Mouse (Mus musculus) neural tube, embryonic 13.5 days (tissue): ENCODE measurements around the gene Prkce. TPM values are rescaled to one million over a fixed set of nuclear protein-coding genes. Genes with fewer than 3 reads are reported as not detected.

Experiments used
- ATAC-seq: fragments of 200-750 bp; cut with Nextera tagmentation; 2 replicates; pipeline ENCODE4 v1.8.0; 2017; ENCODE audit warnings: low read depth, mild to moderate bottlenecking, moderate TSS enrichment, moderate library complexity
- H3K27ac ChIP-seq: fragments of 300-500 bp; sonication (generic); replicated peaks from 2 replicates; pipeline ENCODE4 v1.5.1; 2015; ENCODE audit warnings: moderate library complexity, mild to moderate bottlenecking, inconsistent platforms
- H3K27me3 ChIP-seq: fragments of 300-500 bp; sonication (generic); 2 replicates; pipeline ENCODE4 v1.6.1; 2015; ENCODE audit warnings: mild to moderate bottlenecking, inconsistent platforms
- H3K36me3 ChIP-seq: fragments of 300-500 bp; sonication (generic); 2 replicates; pipeline ENCODE4 v1.6.1; 2015; ENCODE audit warnings: mild to moderate bottlenecking, inconsistent platforms
- H3K4me1 ChIP-seq: fragments of 300-500 bp; sonication (generic); replicated peaks from 2 replicates; pipeline ENCODE4 v1.6.1; 2015; ENCODE audit warnings: inconsistent platforms
- H3K4me2 ChIP-seq: fragments of 300-500 bp; sonication (generic); 2 replicates; pipeline ENCODE4 v1.6.1; 2015; ENCODE audit warnings: inconsistent platforms, mild to moderate bottlenecking, moderate library complexity
- H3K4me3 ChIP-seq: fragments of 300-500 bp; sonication (generic); 2 replicates; pipeline ENCODE4 v1.5.1; 2015; ENCODE audit warnings: mild to moderate bottlenecking, inconsistent platforms
- H3K9ac ChIP-seq: fragments of 300-500 bp; sonication (generic); 2 replicates; pipeline ENCODE4 v1.6.1; 2015; ENCODE audit warnings: moderate library complexity, mild to moderate bottlenecking, inconsistent platforms
- H3K9me3 ChIP-seq: fragments of 300-500 bp; sonication (generic); 2 replicates; pipeline ENCODE4 v1.6.1; 2016; ENCODE audit warnings: inconsistent platforms
- WGBS: fragments of 180-500 bp; shearing (Covaris S2); methylation state at CpG from one replicate; pipeline ENCODE4 v1.1.7; 2015; 5-methylcytosine and 5-hydroxymethylcytosine counted together
- polyA plus RNA-seq: library from polyadenylated mRNA; unstranded; fragments of >200 nt; fragmentation: Nextera tagmentation; extraction: Ambion mirVana; gene quantifications from 2 replicates; pipeline ENCODE4 v1.2.1, GENCODE M21; 2015

The Prkce gene
- polyA plus RNA-seq, 1 experiment from 2014 or later = 27.7 TPM

- H3K4me3 ChIP-seq = no peak overlapping the region
- H3K27me3 ChIP-seq = no peaks in the 10 kb centered on the region
- no peaks in the 10 kb centered on the region for H3K36me3 ChIP-seq
- no peak overlapping the region for H3K9ac ChIP-seq
- 94% methylated on average over 7 of the region's 7 CpGs for WGBS
- no peak overlapping the region for H3K27ac ChIP-seq
- peaks cover 21% of the 10 kb centered on the region for H3K4me1 ChIP-seq
- no peaks in the 10 kb centered on the region for H3K9me3 ChIP-seq
- no peak for ATAC-seq
- no peak overlapping the region for H3K4me2 ChIP-seq
These were observed 273.5 kb downstream of the Prkce start for GRCm38 (mm10) chr17:86441098-86441497.

- Histone ChIP-seq H3K4me3 (no peak overlapping the region), H3K9ac (no peak overlapping the region), H3K36me3 (no peaks in the 10 kb centered on the region), H3K4me1 (peaks cover 11% of the 10 kb centered on the region), H3K27me3 (no peaks in the 10 kb centered on the region), H3K4me2 (no peak overlapping the region), H3K27ac (no peak overlapping the region), H3K9me3 (no peaks in the 10 kb centered on the region)
- WGBS = 68% methylated on average over 7 of the region's 7 CpGs
- ATAC-seq = no peak
These were observed 276.3 kb downstream of the Prkce start for GRCm38 (mm10) chr17:86443886-86444285.

DNA sequence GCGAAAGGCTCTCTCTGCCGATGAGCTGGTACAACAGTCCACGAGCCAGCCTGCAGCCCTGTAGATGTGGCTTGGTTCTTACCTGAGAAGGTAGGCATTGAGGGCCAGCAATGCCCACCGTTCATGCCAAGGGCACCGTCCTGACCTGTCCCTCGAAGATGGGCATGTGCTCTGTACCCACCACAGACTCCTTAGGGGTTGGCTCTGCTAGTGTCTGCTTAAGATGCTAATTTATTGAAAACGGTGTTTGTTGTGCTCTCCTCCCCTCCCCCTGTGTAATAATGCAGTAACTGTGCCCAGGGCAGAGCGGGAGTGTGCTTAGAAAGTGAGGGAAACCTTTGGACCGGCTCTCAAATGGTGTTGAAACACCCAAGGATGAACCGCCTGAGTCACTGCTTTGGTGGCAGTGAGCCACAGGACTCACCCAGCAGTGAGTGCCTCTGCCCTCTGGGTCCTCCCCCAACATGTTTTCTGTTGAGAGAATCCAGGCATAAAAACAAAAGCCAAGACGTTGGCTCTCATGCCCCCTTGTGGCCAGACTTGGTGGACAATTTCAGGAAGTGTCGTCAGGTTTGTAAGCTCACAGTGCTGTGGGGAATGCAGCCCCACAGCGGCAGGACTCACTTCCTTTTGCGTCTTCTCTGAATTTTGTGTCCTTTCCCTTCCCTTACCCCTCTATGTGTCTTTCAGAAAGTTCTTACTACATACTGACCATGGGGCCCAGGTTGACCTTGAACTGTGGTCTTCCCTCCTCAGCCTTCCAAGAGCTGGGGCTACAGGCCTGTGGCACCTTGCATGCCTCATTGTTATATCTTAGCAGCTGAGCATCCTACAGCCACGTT, 277.2 kb downstream of the Prkce start:
- Histone ChIP-seq H3K4me2 (peak overlapping the region; percentile 32), H3K27me3 (no peaks in the 10 kb centered on the region), H3K27ac (no peak overlapping the region; the same call in 1 of the 2 replicates), H3K36me3 (no peaks in the 10 kb centered on the region), H3K4me1 (peaks cover 11% of the 10 kb centered on the region), H3K4me3 (no peak overlapping the region), H3K9me3 (no peaks in the 10 kb centered on the region), H3K9ac (peak overlapping the region; percentile 49)
- WGBS = 36% methylated on average over 15 of the region's 15 CpGs
- ATAC-seq = peak; percentile 92

- Histone ChIP-seq H3K4me1 (peaks cover 11% of the 10 kb centered on the region), H3K27me3 (no peaks in the 10 kb centered on the region), H3K27ac (no peak overlapping the region; the same call in 1 of the 2 replicates), H3K9me3 (no peaks in the 10 kb centered on the region), H3K9ac (no peak overlapping the region), H3K36me3 (no peaks in the 10 kb centered on the region), H3K4me2 (no peak overlapping the region), H3K4me3 (no peak overlapping the region)
- no peak for ATAC-seq
- WGBS = 90% methylated on average over 3 of the region's 3 CpGs
These were observed 277.8 kb downstream of the Prkce start for GRCm38 (mm10) chr17:86445420-86445720.

DNA sequence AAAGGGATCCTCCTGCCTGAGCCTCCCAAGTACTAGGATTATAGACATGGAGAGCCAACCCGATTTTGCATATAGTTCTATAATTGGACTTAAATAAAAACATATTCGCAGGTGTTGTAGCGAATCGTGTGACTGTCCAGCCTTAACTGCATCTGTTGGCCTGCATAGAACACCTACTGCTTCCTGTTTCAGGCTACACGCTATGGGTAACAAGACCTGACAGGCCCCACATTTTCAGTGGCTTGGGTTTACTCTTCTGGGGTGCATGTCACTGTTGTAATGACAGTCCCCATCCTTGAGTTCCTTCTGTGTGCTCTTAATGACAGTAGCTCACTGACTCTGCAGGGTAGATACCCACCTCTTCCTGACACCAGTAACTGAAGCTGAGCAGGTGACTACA, 278.3 kb downstream of the Prkce start:
- 94% methylated on average over 5 of the region's 5 CpGs for WGBS
- ATAC-seq = no peak
- no peaks in the 10 kb centered on the region for H3K36me3 ChIP-seq
- no peak overlapping the region for H3K27ac ChIP-seq
- H3K4me3 ChIP-seq = no peak overlapping the region
- peaks cover 11% of the 10 kb centered on the region for H3K4me1 ChIP-seq
- H3K4me2 ChIP-seq = no peak overlapping the region
- H3K9me3 ChIP-seq = no peaks in the 10 kb centered on the region
- no peaks in the 10 kb centered on the region for H3K27me3 ChIP-seq
- H3K9ac ChIP-seq = no peak overlapping the region

DNA sequence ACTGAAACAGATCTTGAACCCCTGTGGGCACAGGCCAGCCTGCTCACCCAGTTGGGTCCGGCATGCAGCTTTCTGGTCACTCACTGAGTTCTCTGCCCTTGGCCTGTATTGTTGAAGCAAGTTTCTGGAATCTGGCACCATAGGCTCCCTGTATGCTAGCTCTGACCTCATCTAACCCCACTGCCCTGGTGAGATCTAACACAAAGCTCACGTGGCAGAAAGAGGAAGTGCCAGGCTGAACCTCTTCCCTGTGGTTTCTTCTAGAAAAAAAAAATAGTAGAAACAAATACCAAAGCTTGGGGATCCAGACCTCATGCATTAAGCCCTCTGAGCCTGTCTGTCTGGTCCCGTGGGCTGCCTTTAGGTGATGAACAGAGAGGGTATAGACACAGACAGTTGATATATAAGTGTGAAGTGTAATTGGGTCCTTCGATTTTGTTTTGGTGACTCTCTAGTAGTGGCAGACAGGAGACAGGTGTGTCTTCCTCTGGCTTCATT, 279.6 kb downstream of the Prkce start:
- Histone ChIP-seq H3K9me3 (no peaks in the 10 kb centered on the region), H3K27me3 (no peaks in the 10 kb centered on the region), H3K9ac (no peak overlapping the region), H3K4me3 (no peak overlapping the region), H3K36me3 (no peaks in the 10 kb centered on the region), H3K4me1 (peaks cover 11% of the 10 kb centered on the region), H3K4me2 (no peak overlapping the region), H3K27ac (no peak overlapping the region)
- WGBS = 79% methylated on average over 4 of the region's 4 CpGs
- ATAC-seq = no peak

DNA sequence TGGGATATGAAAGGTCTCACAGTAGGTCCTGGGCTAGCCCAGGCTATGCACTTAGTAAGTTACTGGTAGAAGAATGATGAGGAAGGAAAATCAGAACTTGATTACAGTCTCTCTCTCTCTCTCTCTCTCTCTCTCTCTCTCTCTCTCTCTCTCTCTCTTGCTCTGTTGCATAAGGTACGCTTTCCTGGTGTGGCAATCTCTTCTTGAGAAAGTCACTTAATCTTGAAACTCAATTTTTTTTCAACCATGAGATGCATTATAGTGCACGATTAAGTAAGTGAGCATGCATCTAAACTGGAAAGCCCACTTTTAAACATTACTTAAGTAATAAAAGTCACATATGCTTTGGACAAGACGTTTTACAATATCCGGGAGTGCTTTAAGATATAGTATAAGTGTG, 285.3 kb downstream of the Prkce start:
- ATAC-seq = no peak
- Histone ChIP-seq H3K9me3 (no peaks in the 10 kb centered on the region), H3K9ac (no peak overlapping the region)

DNA sequence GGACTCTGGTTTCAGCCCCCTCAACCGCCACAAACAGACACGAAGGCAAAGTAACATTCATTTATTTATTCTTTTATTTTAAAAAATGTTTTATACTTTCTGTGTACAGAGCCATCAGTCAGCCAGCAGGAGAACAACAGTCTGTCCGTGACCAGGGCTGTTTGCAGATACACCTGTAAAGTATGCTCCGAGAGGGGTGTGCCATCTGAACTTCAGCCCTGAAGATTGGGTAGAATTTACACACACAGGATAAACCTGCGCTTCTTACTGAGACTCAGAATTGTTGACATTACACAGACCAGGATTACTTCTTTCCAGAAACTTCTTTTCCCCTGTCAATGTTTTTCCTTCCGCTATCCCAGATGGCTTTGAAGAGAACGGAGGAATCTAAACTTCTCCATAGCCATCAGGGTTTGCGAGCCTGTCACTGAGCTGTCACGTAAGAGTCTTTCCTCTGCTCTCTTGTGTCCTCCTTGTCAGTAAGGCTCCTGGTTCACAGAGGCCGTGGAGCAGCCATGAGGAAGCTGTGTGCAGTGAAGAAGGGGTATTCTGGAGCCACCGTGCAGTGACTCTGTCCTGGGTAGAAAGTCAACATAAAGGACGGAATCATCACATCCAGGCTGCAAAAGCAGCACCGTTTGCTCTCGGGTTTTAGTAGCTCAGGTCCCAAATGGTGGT, 286.2 kb downstream of the Prkce start:
- no peaks in the 10 kb centered on the region for H3K36me3 ChIP-seq
- H3K4me1 ChIP-seq = no peaks in the 10 kb centered on the region; the same call in 1 of the 2 replicates
- no peak for ATAC-seq
- H3K4me2 ChIP-seq = no peak overlapping the region
- H3K4me3 ChIP-seq = no peak overlapping the region
- no peaks in the 10 kb centered on the region for H3K9me3 ChIP-seq
- no peaks in the 10 kb centered on the region for H3K27me3 ChIP-seq
- H3K9ac ChIP-seq = no peak overlapping the region
- H3K27ac ChIP-seq = no peak overlapping the region
- WGBS = 88% methylated on average over 14 of the region's 14 CpGs

More for the DNA sequence above, 285.3 kb downstream of the Prkce start:
- WGBS = 90% methylated on average over 4 of the region's 4 CpGs
- Histone ChIP-seq H3K4me3 (no peak overlapping the region), H3K27ac (no peak overlapping the region), H3K36me3 (no peaks in the 10 kb centered on the region), H3K27me3 (no peaks in the 10 kb centered on the region), H3K4me2 (no peak overlapping the region), H3K4me1 (no peaks in the 10 kb centered on the region; the same call in 1 of the 2 replicates)

DNA sequence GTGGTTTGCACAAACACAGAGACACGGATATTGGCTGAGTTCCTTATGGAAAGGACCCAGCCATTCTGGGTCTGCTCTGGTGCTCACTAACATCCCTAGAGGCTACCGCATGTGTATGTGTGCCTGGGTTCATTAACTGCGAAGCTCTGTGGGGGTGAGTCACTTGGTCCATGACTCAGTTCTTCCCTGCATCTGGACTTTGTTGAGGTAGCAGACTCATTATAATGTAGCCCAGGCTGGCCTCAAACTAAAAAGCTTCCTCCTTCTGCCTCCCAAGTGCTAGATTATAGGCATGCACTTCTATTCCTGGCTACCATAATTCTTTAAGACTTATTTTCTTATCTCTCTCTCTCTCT, 286.7 kb downstream of the Prkce start:
- H3K4me3 ChIP-seq = no peak overlapping the region
- no peaks in the 10 kb centered on the region for H3K9me3 ChIP-seq
- no peak for ATAC-seq
- H3K36me3 ChIP-seq = no peaks in the 10 kb centered on the region
- H3K9ac ChIP-seq = no peak overlapping the region
- WGBS = 83% methylated on average over 3 of the region's 3 CpGs
- no peak overlapping the region for H3K27ac ChIP-seq
- H3K4me1 ChIP-seq = no peaks in the 10 kb centered on the region; the same call in 1 of the 2 replicates
- H3K27me3 ChIP-seq = no peaks in the 10 kb centered on the region
- no peak overlapping the region for H3K4me2 ChIP-seq

DNA sequence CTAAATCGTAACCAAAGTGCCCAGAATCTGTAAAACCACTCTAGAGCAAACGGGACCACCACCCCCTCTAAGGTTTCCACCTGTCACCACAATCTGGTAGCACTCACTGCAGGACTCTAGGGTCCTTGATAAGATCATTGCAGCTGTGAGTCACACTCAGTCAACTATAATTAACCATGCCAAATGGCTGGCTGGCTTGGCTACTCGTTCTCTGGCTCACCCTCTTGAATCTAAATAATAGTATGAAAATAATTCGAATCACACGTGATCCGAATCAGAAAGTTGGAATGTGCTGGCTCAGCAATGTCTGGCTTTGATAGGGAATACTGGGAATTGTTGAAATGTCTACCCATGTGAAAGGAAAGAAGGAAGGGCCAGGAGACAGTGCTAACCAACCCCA, 288.9 kb downstream of the Prkce start:
- 73% methylated on average over 6 of the region's 6 CpGs for WGBS

DNA sequence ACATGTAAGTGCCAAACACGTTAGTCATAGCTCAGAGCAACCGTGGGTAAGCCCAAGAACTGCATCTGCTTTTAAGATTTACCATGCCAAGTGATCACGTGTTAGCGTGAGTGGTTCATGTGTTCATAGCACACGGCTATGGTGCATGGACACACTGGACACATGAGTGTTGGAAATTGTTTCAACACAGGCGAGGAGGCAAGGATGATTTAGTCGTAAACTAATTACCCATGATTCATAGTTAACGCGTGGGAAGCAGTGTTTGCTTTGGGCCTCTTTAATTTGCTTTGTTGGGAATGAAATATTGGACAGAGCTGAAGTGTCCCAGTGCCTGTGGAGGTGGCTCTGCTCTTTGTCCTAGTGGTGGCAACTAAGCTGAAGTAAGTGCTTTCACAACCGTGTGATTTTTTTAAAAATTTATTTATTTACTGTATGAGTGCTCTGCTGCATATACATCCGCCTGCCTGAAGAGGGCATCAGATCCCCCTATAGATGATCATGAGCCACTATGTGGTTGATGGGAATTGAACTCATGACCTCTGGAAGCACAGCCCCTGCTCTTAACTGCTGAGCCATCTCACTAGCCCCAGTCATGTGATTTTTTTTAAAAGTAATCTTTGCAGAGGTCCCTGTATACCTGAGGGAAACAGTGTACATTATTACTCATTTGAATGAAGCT, 290.9 kb downstream of the Prkce start:
- WGBS = 75% methylated on average over 11 of the region's 11 CpGs
- peaks cover 10% of the 10 kb centered on the region for H3K4me1 ChIP-seq
- no peaks in the 10 kb centered on the region for H3K27me3 ChIP-seq
- no peaks in the 10 kb centered on the region for H3K9me3 ChIP-seq
- H3K36me3 ChIP-seq = no peaks in the 10 kb centered on the region
- no peak for ATAC-seq
- no peak overlapping the region for H3K9ac ChIP-seq
- H3K4me3 ChIP-seq = no peak overlapping the region
- no peak overlapping the region for H3K4me2 ChIP-seq
- no peak overlapping the region for H3K27ac ChIP-seq

More for the DNA sequence above, 288.9 kb downstream of the Prkce start:
- no peak overlapping the region for H3K4me3 ChIP-seq
- no peak overlapping the region for H3K4me2 ChIP-seq
- no peaks in the 10 kb centered on the region for H3K9me3 ChIP-seq
- H3K27ac ChIP-seq = no peak overlapping the region
- H3K4me1 ChIP-seq = peaks cover 10% of the 10 kb centered on the region
- H3K27me3 ChIP-seq = no peaks in the 10 kb centered on the region
- ATAC-seq = no peak
- no peak overlapping the region for H3K9ac ChIP-seq
- no peaks in the 10 kb centered on the region for H3K36me3 ChIP-seq
